Mouse (Mus musculus) midbrain, embryonic 11.5 days (tissue): ENCODE data around the gene Vmn1r94. TPM values are rescaled to one million over a fixed set of nuclear protein-coding genes. Genes with fewer than 3 reads are reported as not detected.
"Not testable (repeated sequence)": the region's sequence is repeated elsewhere in the genome, so short reads cannot be mapped to it uniquely, and the experiment has no call there.

Experiments
- ATAC-seq: fragments of 200-750 bp; cut with Nextera tagmentation; 2 replicates; pipeline ENCODE4 v1.8.0; 2017; ENCODE audit warnings: moderate TSS enrichment, moderate library complexity; ENCODE audit not compliant: low FRiP score
- DNase-seq: peaks from one replicate; pipeline ENCODE4 v3.0.0; 2015; ENCODE audit warnings: low spot score; ENCODE audit errors: missing footprints
- H3K27ac ChIP-seq: fragments of 300-500 bp; sonication (generic); 2 replicates; pipeline ENCODE4 v1.5.1; 2014; ENCODE audit warnings: low read depth, low read length
- H3K27me3 ChIP-seq: fragments of 300-500 bp; sonication (generic); 2 replicates; pipeline ENCODE4 v1.6.1; 2014; ENCODE audit warnings: mild to moderate bottlenecking, low read length, moderate library complexity, mixed read lengths; ENCODE audit not compliant: control insufficient read depth, insufficient read depth
- H3K36me3 ChIP-seq: fragments of 300-500 bp; sonication (generic); 2 replicates; pipeline ENCODE4 v1.6.1; 2014; ENCODE audit warnings: mild to moderate bottlenecking, low read length, moderate library complexity, mixed read lengths; ENCODE audit not compliant: control insufficient read depth, insufficient read depth
- H3K4me1 ChIP-seq: fragments of 300-500 bp; sonication (generic); 2 replicates; pipeline ENCODE4 v1.6.1; 2014; ENCODE audit warnings: low read length; ENCODE audit not compliant: control insufficient read depth, insufficient read depth
- H3K4me2 ChIP-seq: fragments of 300-500 bp; sonication (generic); 2 replicates; pipeline ENCODE4 v1.6.1; 2014; ENCODE audit warnings: mild to moderate bottlenecking, moderate library complexity
- H3K4me3 ChIP-seq: fragments of 300-500 bp; sonication (generic); 2 replicates; pipeline ENCODE4 v1.5.1; 2014; ENCODE audit warnings: low read depth, low read length
- H3K9ac ChIP-seq: fragments of 300-500 bp; sonication (generic); 2 replicates; pipeline ENCODE4 v1.6.1; 2014; ENCODE audit warnings: low read length
- H3K9me3 ChIP-seq: fragments of 300-500 bp; sonication (generic); 2 replicates; pipeline ENCODE4 v1.6.1; 2016; ENCODE audit warnings: low read length; ENCODE audit not compliant: control insufficient read depth
- WGBS: fragments of 180-500 bp; shearing (Covaris S2); extraction: QIAGEN DNeasy Blood & Tissue Kit; methylation state at CpG from one replicate; pipeline ENCODE4 v1.1.7; 2014; 5-methylcytosine and 5-hydroxymethylcytosine counted together
- polyA plus RNA-seq: library from polyadenylated mRNA; unstranded; fragments of >200 nt; fragmentation: Nextera tagmentation; extraction: Ambion mirVana; gene quantifications from 2 replicates; pipeline ENCODE4 v1.2.1, GENCODE M21; 2014

Vmn1r94 gene
- not detected in 2 replicates for polyA plus RNA-seq

GRCm38 (mm10) chr7:20168277-20168676 lies at the start of gene Vmn1r94:
Vmn1r94 (minus strand) TSS chr7:20168377.
- not testable (repeated sequence) for H3K4me1 ChIP-seq, DNase-seq, H3K27me3 ChIP-seq, H3K27ac ChIP-seq, H3K9ac ChIP-seq, ATAC-seq, H3K4me2 ChIP-seq, H3K9me3 ChIP-seq, H3K36me3 ChIP-seq, H3K4me3 ChIP-seq
- WGBS = no CpG with 5 or more reads among the region's 3 CpGs

DNA sequence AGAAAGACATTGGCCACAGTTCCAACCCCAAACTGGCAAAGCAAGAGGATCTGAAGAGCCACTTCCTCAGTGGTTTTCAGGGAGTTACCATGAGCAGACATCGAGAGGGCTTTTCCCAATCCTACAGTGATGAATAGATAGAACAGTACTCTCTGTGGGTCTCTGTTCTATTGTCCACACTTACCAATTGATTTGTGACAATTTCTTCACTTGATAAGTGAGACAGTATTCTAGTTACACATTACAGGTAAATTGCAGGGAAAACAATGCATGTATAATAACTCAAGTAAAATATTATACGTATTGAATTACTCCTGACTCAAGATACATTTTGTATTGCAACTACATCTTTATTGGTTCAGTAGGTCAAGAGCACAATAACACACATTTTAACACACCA lies 37.3 kb upstream of the Vmn1r94 start, which contains the start of gene Gm6164:
Gene Gm6164 (minus strand): TSS at position 101 of the 400 bp plus-strand sequence.
- not testable (repeated sequence) for H3K4me1 ChIP-seq, H3K9ac ChIP-seq, DNase-seq, H3K4me3 ChIP-seq, ATAC-seq, H3K36me3 ChIP-seq, H3K9me3 ChIP-seq, H3K4me2 ChIP-seq, H3K27ac ChIP-seq, H3K27me3 ChIP-seq
- no CpG with 5 or more reads among the region's 2 CpGs for WGBS

DNA sequence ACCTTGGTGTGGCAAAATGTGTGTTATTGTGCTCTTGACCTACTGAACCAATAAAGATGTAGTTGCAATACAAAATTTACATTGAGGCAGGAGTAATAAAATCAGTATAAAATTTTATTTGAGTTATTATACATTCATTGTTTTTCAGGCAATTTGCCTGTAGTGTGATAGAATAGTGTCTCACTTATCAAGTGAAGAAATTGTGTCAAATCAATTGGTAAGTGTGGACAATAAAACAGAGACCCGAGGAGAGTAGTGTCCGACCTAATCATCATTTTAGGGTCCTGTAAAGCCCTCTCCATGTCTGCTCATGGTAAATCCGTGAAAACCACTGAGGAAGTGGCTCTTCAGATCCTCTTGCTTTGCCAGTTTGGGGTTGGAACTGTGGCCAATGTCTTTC lies 25.2 kb upstream of the Vmn1r94 start, which contains the start of gene Vmn1r95:
Gene Vmn1r95 (plus strand): TSS at position 301 of the 400 bp plus-strand sequence.
- not testable (repeated sequence) for H3K4me3 ChIP-seq, DNase-seq, H3K9me3 ChIP-seq, H3K4me1 ChIP-seq, H3K4me2 ChIP-seq, H3K9ac ChIP-seq, H3K36me3 ChIP-seq, ATAC-seq, H3K27me3 ChIP-seq, H3K27ac ChIP-seq
- no CpG with 5 or more reads among the region's 3 CpGs for WGBS

DNA sequence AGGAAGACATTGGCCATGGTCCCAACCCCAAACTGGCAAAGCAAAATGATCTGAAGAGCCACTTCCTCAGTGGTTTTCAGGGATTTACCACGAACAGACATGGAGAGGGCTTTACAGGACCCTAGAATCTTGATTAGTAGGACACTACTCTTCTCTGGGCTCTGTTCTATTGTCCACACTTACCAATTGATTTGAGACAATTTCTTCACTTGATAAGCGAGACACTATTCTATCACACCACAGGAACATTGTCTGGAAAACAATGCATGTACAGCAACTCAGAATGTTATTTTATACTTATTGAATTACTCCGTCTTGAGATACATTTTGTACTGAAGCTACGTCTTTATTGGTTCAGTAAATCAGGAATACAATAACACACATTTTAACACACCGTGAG lies 29.2 kb downstream of the Vmn1r94 start, which contains the start of gene Vmn1r93:
Gene Vmn1r93 (minus strand): TSS at position 101 of the 400 bp plus-strand sequence.
- H3K4me1 ChIP-seq, H3K27me3 ChIP-seq, H3K36me3 ChIP-seq, H3K4me2 ChIP-seq, H3K9ac ChIP-seq, H3K9me3 ChIP-seq, H3K27ac ChIP-seq, ATAC-seq, DNase-seq, H3K4me3 ChIP-seq: not testable (repeated sequence)
- no CpG with 5 or more reads among the region's 5 CpGs for WGBS

DNA sequence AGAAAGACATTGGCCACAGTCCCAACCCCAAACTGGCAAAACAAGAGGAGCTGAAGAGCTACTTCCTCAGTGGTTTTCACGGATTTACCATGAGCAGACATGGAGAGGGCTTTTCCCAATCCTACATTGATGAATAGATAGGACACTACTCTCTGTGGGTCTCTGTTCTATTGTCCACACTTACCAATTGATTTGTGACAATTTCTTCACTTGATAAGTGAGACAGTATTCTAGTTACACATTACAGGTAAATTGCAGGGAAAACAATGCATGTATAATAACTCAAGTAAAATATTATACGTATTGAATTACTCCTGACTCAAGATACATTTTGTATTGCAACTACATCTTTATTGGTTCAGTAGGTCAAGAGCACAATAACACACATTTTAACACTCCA lies 45.7 kb downstream of the Vmn1r94 start, which contains the start of gene Gm16442:
Gene Gm16442 (minus strand): TSS at position 101 of the 400 bp plus-strand sequence.
- not testable (repeated sequence) for H3K4me3 ChIP-seq, H3K27ac ChIP-seq, DNase-seq, H3K4me1 ChIP-seq, H3K27me3 ChIP-seq, H3K4me2 ChIP-seq, H3K9me3 ChIP-seq, ATAC-seq, H3K9ac ChIP-seq, H3K36me3 ChIP-seq
- whole genome bisulfite sequencing = no CpG with 5 or more reads among the region's 2 CpGs

Other genes with a start within 250 kb of the Vmn1r94 start
- gene Pvr, start 247.2 kb downstream of the Vmn1r94 start, polyA plus RNA-seq = 2.8 and 3.0 TPM in 2 replicates
- gene Igsf23, start 217.6 kb downstream of the Vmn1r94 start, polyA plus RNA-seq = 0.20 TPM in 1 of 2 replicates, not detected in the other
- gene Ceacam20, start 203.0 kb downstream of the Vmn1r94 start, polyA plus RNA-seq = not detected in 2 replicates
- not detected in 2 replicates for gene Nlrp9b, start 176.9 kb downstream of the Vmn1r94 start, polyA plus RNA-seq
- gene Vmn1r91, start 68.7 kb downstream of the Vmn1r94 start, polyA plus RNA-seq = not detected in 2 replicates
- not detected in 2 replicates for gene Gm16442, start 45.8 kb downstream of the Vmn1r94 start, polyA plus RNA-seq
- not detected in 2 replicates for gene Vmn1r93, start 29.3 kb downstream of the Vmn1r94 start, polyA plus RNA-seq
- not detected in 2 replicates for gene Vmn1r95, start 25.3 kb upstream of the Vmn1r94 start, polyA plus RNA-seq
- not detected in 2 replicates for gene Gm6164, start 37.2 kb upstream of the Vmn1r94 start, polyA plus RNA-seq
- not detected in 2 replicates for gene Gm4498, start 65.5 kb upstream of the Vmn1r94 start, polyA plus RNA-seq
- not detected in 2 replicates for gene Gm5890, start 94.5 kb upstream of the Vmn1r94 start, polyA plus RNA-seq
- not detected in 2 replicates for gene Gm4133, start 165.7 kb upstream of the Vmn1r94 start, polyA plus RNA-seq
- not detected in 2 replicates for gene Gm5728, start 207.0 kb upstream of the Vmn1r94 start, polyA plus RNA-seq
- gene Vmn1r100, start 249.6 kb upstream of the Vmn1r94 start, polyA plus RNA-seq = not detected in 2 replicates